In genomic region chrX:68645154-68645919, GRCm38 (mm10) we compare ENCODE assay signal across 8 mouse cellular contexts. TPM values are rescaled to one million over a fixed set of nuclear protein-coding genes. Genes with fewer than 3 reads are reported as not detected.
A peak's percentile ranks its signal among the peaks of the same experiment; 100 is the strongest.
DNase-seq lines count a peak whose midpoint lies in the region; ATAC-seq and TF ChIP-seq lines count a peak whose summit lies in the region.

No protein-coding gene starts in this region.

- no peak overlapping the region for H3K4me2 ChIP-seq in lung, embryonic 14.5 days
- H3K4me2 ChIP-seq in myocyte (ENCODE audit: low read depth), result peak overlapping the region; percentile 34
- H3K4me2 ChIP-seq in stomach, postnatal 0 days (replicated peaks; ENCODE audit: low read depth), result no peak overlapping the region

- ATAC-seq in lung, embryonic 14.5 days (ENCODE audit: insufficient read depth), result no peak
- no peak for ATAC-seq in stomach, postnatal 0 days (ENCODE audit: low FRiP score, low TSS enrichment)

- H3K36me3 ChIP-seq in lung, embryonic 14.5 days (ENCODE audit: insufficient read depth), result no peaks in the 10 kb centered on the region
- no peaks in the 10 kb centered on the region for H3K36me3 ChIP-seq in myocyte (ENCODE audit: control insufficient read depth, insufficient read depth)
- H3K36me3 ChIP-seq in stomach, postnatal 0 days (ENCODE audit: control insufficient read depth, insufficient read depth, low read length), result no peaks in the 10 kb centered on the region

- H3K9ac ChIP-seq in lung, embryonic 14.5 days, result no peak overlapping the region
- no peak overlapping the region for H3K9ac ChIP-seq in stomach, postnatal 0 days (ENCODE audit: low read length)

- no peak for TF ChIP-seq CTCF in lung, embryonic 14.5 days (IDR thresholded peaks at IDR 0.05; ENCODE audit: low read depth)
- no peak for TF ChIP-seq CTCF in stomach, postnatal 0 days (IDR thresholded peaks at IDR 0.05; ENCODE audit: low read depth)

- H3K79me2 ChIP-seq in myocyte (ENCODE audit: control insufficient read depth, insufficient read depth), result no peaks in the 10 kb centered on the region

- H3ac ChIP-seq in myocyte (ENCODE audit: control insufficient read depth, insufficient read length), result no peak overlapping the region

- H3K27ac ChIP-seq in lung, embryonic 14.5 days (ENCODE audit: low read depth), result no peak overlapping the region; the same call in 1 of the 2 replicates
- no peak overlapping the region for H3K27ac ChIP-seq in stomach, postnatal 0 days (replicated peaks)

- H3K4me1 ChIP-seq in lung, embryonic 14.5 days (ENCODE audit: insufficient read depth), result no peaks in the 10 kb centered on the region
- H3K4me1 ChIP-seq in stomach, postnatal 0 days (replicated peaks; ENCODE audit: control insufficient read depth, insufficient read depth), result no peaks in the 10 kb centered on the region

- H3K27me3 ChIP-seq in lung, embryonic 14.5 days (ENCODE audit: insufficient read depth, low read length), result no peaks in the 10 kb centered on the region
- no peaks in the 10 kb centered on the region for H3K27me3 ChIP-seq in myocyte (ENCODE audit: control insufficient read depth, insufficient read depth, insufficient read length)
- H3K27me3 ChIP-seq in stomach, postnatal 0 days (ENCODE audit: control insufficient read depth, insufficient read depth, low read length), result no peaks in the 10 kb centered on the region

- no peak for TF ChIP-seq POLR2A in myocyte (IDR thresholded peaks at IDR 0.05; ENCODE audit: insufficient read length, low read depth)

- no peak overlapping the region for H3K4me3 ChIP-seq in lung, embryonic 14.5 days (ENCODE audit: low read depth, low read length)
- H3K4me3 ChIP-seq in myocyte, result no peak overlapping the region
- no peak overlapping the region for H3K4me3 ChIP-seq in stomach, postnatal 0 days (ENCODE audit: low read depth, low read length)

- peak; percentile 33 to 38 for DNase-seq in cerebellum, postnatal 10 days
- DNase-seq in cerebellum, adult 9-10 months, result no peak
- DNase-seq in lung, embryonic 14.5 days, result peak; percentile 64
- DNase-seq in lung, postnatal 14 days, result no peak
- peak; percentile 11 to 37 for DNase-seq in heart, postnatal 14 days
- no peak for DNase-seq in urinary bladder, adult 2 months (ENCODE audit: low spot score)
- no peak for DNase-seq in stomach, postnatal 0 days (ENCODE audit: low spot score)

- 46% methylated on average over 7 of the region's 7 CpGs for WGBS in lung, embryonic 14.5 days
- WGBS in stomach, postnatal 0 days, result 46% methylated on average over 7 of the region's 7 CpGs

- no peak for TF ChIP-seq EP300 in stomach, postnatal 0 days (optimal IDR thresholded peaks at IDR 0.05)

- no peaks in the 10 kb centered on the region for H3K9me3 ChIP-seq in lung, embryonic 14.5 days (ENCODE audit: low read depth, low read length)
- no peaks in the 10 kb centered on the region for H3K9me3 ChIP-seq in stomach, postnatal 0 days (ENCODE audit: control insufficient read depth, low read length)

- intact Hi-C loops in heart, postnatal 14 days (cut with DNase I), result no loop called here

TF ChIP-seq in myocyte, 11 proteins besides CTCF, POLR2A, EP300 and RAD21:
- no peak for TF ChIP-seq TCF12 (IDR thresholded peaks at IDR 0.05; ENCODE audit: insufficient read depth, poor library complexity, severe bottlenecking)
- no peak for TF ChIP-seq E2F4 (IDR thresholded peaks at IDR 0.05; ENCODE audit: insufficient read depth)
- TF ChIP-seq POLR2AphosphoS2 (IDR thresholded peaks at IDR 0.05; ENCODE audit: insufficient read length, low read depth), result no peak
- no peak for TF ChIP-seq USF1 (IDR thresholded peaks at IDR 0.05; ENCODE audit: low read depth)
- TF ChIP-seq MYOG (IDR thresholded peaks at IDR 0.05; ENCODE audit: control insufficient read depth in 1 of 3, insufficient read depth in 1 of 3, insufficient read length in 2 of 3, low read depth in 2 of 3), result no peak
- no peak for TF ChIP-seq SRF (IDR thresholded peaks at IDR 0.05; ENCODE audit: control insufficient read depth, insufficient read length, low read depth)
- TF ChIP-seq MAX (IDR thresholded peaks at IDR 0.05; ENCODE audit: low read depth), result no peak
- TF ChIP-seq REST (IDR thresholded peaks at IDR 0.05; ENCODE audit: insufficient read depth, insufficient read length), result no peak
- TF ChIP-seq TCF3 (IDR thresholded peaks at IDR 0.05; ENCODE audit: insufficient read length, low read depth), result no peak
- TF ChIP-seq MYOD1 (IDR thresholded peaks at IDR 0.05; ENCODE audit: control insufficient read depth in 1 of 3, insufficient read length in 2 of 3, low read depth in 2 of 3), result no peak
TF ChIP-seq in myocyte: peak in this region for 0.

RNA-seq across cellular contexts. Expression of gene Fmr1, which starts 33.0 kb away (rescaled TPM):
- polyA plus RNA-seq in lung, embryonic 14.5 days (2014; fragmentation: Nextera tagmentation; extraction: Ambion mirVana), result 61.3 and 62.6 TPM in 2 replicates
- total RNA-seq in heart, postnatal 14 days (2021), result 10 to 100 TPM; 16.1 to 19.5 TPM
- 7.9 TPM for polyA plus RNA-seq in myocyte (2012; fragmentation: generic; extraction: Trizol)
- 27.5 and 30.9 TPM in 2 replicates for polyA plus RNA-seq in urinary bladder, adult 2 months (2012; rRNA removed)
- polyA plus RNA-seq in stomach, postnatal 0 days (2015; fragmentation: Nextera tagmentation; extraction: Ambion mirVana), result 19.9 and 20.2 TPM in 2 replicates

Comparison
In these comparisons a context has a peak if more than half of its experiments do, and no peak if none do; other contexts are left out.
1. DNase-seq: peak in cerebellum, postnatal 10 days (2 of 2), lung, embryonic 14.5 days (single experiment) and heart, postnatal 14 days (2 of 2); none in cerebellum, adult 9-10 months (single experiment), lung, postnatal 14 days (single experiment), urinary bladder, adult 2 months (single experiment) and stomach, postnatal 0 days (single experiment).